Mouse (Mus musculus) frontal cortex, adult 2 months (tissue): ENCODE data around the gene Kptn. TPM values are rescaled to one million over a fixed set of nuclear protein-coding genes. Genes with fewer than 3 reads are reported as not detected.

Experiments used
- DNase-seq, 2 experiments: peaks; one replicate each; pipeline ENCODE4 v3.0.0; 2022; ENCODE audit warnings: low spot score in 1 of 2; ENCODE audit errors: extremely low spot score in 1 of 2
- polyA plus RNA-seq: library from polyadenylated mRNA; depleted of rRNA; stranded (reverse); fragments of >200 nt; gene quantifications from 2 replicates; pipeline ENCODE4 v1.2.3, GENCODE M21; 2012; rRNA removed

Gene Kptn
- polyA plus RNA-seq, 1 experiment: 58.1 TPM

- no peak for DNase-seq
Observed at GRCm38 (mm10) chr7:16156105-16156714, 36.5 kb downstream of the Kptn start.

GRCm38 (mm10) chr7:16158735-16159134 lies 39.0 kb downstream of the Kptn start:
- DNase-seq: no peak

GRCm38 (mm10) chr7:16160702-16161101 lies 41.0 kb downstream of the Kptn start:
- no peak for DNase-seq

- DNase-seq: no peak
Observed at GRCm38 (mm10) chr7:16161302-16161701, 41.6 kb downstream of the Kptn start.

- DNase-seq: no peak
Observed at GRCm38 (mm10) chr7:16162036-16162435, 42.3 kb downstream of the Kptn start.

- no peak for DNase-seq
Observed at GRCm38 (mm10) chr7:16172141-16172581, 52.5 kb downstream of the Kptn start.

- DNase-seq: no peak
Observed at GRCm38 (mm10) chr7:16172586-16173140, 53.0 kb downstream of the Kptn start.

- DNase-seq: no peak
Observed at GRCm38 (mm10) chr7:16173146-16173545, 53.5 kb downstream of the Kptn start.

- DNase-seq: peak in 1 of 2 experiments; percentile 61
Observed at GRCm38 (mm10) chr7:16174597-16175541, 55.2 kb downstream of the Kptn start, which contains the start of gene Meis3. Gene Meis3, plus strand, starts transcription at chr7:16175090.

GRCm38 (mm10) chr7:16175542-16175931 lies 55.8 kb downstream of the Kptn start:
- DNase-seq: no peak

Other genes with a start within 250 kb of the Kptn start
- gene Crx, start 239.9 kb upstream of the Kptn start, polyA plus RNA-seq: 0.04 TPM in 1 of 2 replicates, not detected in the other
- gene Crxos, start 237.3 kb upstream of the Kptn start, polyA plus RNA-seq: 0.28 TPM in 1 of 2 replicates, not detected in the other
- 1,744 and 2,160 TPM in 2 replicates for gene Selenow, start 197.5 kb upstream of the Kptn start, polyA plus RNA-seq
- 104 and 109 TPM in 2 replicates for gene Nop53, start 173.8 kb upstream of the Kptn start, polyA plus RNA-seq
- gene Ehd2, start 152.3 kb upstream of the Kptn start, polyA plus RNA-seq: 5.0 and 5.6 TPM in 2 replicates
- 10.2 and 10.6 TPM in 2 replicates for gene Bicra, start 72.0 kb upstream of the Kptn start, polyA plus RNA-seq
- gene Zfp541, start 58.1 kb upstream of the Kptn start, polyA plus RNA-seq: 0.40 and 0.42 TPM in 2 replicates
- 368 and 442 TPM in 2 replicates for gene Napa, start 21.4 kb upstream of the Kptn start, polyA plus RNA-seq
- 122 and 124 TPM in 2 replicates for gene Slc8a2, start 9.9 kb downstream of the Kptn start, polyA plus RNA-seq
- gene Meis3, start 55.2 kb downstream of the Kptn start, polyA plus RNA-seq: 83.7 and 85.4 TPM in 2 replicates
- 11.9 and 12.5 TPM in 2 replicates for gene Dhx34, start 102.1 kb downstream of the Kptn start, polyA plus RNA-seq
- 0.56 and 0.67 TPM in 2 replicates for gene C5ar2, start 124.3 kb downstream of the Kptn start, polyA plus RNA-seq
- gene C5ar1, start 139.6 kb downstream of the Kptn start, polyA plus RNA-seq: 1.2 and 1.3 TPM in 2 replicates
- 57.6 and 58.4 TPM in 2 replicates for gene Inafm1, start 153.7 kb downstream of the Kptn start, polyA plus RNA-seq
- 91.2 and 91.4 TPM in 2 replicates for gene Ccdc9, start 166.9 kb downstream of the Kptn start, polyA plus RNA-seq
- gene Bbc3, start 188.5 kb downstream of the Kptn start, polyA plus RNA-seq: 17.1 and 18.2 TPM in 2 replicates